Mouse (Mus musculus) lung, postnatal 36 days (tissue): Measurements from ENCODE around the gene Itpr2.
A peak's percentile ranks its signal among the peaks of the same experiment; 100 is the strongest.

ENCODE experiments used
- DNase-seq: peaks from one replicate; pipeline ENCODE4 v3.0.0; 2022; ENCODE audit warnings: mixed read lengths

Gene Itpr2

DNA sequence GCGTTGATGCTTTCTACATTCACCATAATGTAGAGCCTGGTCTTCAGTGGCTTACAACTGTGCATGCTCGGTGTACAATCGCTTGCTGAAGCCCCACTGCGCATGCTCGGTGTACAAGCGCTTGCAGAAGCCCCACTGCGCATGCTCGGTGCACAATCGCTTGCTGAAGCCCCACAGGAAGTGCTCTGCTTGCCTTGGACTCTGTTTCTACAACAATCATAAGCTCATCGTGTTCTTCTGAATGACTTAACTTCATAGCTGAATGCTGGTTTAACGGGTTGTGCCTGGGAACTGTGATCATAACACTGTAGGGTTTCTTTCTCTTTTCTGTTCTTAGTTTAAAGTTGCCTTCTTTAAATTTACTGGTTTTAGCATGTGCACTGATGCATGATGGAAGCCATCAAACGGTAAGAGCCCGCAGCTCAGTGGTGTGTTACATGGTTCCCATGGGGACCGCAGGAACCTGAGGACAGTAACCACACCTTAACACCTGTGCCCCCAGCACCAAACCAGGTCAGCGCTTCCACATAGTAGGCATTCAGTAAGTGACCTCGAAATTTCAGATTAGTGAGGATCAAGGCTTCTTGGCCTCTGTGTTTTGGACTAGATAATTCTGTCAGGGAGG, 90.5 kb downstream of the Itpr2 start:
- no peak for DNase-seq

DNA sequence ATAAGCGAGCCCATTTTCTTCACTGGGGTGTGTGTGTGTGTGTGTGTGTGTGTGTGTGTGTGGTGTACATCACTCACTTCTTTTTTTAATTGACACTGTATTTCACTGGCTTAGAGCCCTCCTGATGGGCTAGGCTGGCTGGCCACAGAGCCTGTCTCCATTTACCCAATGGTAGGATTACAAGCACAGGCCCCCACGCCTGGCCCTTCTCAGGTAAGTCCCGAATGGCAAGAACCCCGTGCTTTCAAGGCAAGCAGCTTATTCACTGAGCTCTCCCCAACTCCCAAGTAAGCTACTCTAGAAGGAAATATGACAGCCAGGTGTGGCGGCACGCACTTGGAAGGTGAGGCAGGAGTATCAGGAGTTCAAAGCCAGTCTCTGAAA, 91.6 kb downstream of the Itpr2 start:
- DNase-seq, result no peak

DNA sequence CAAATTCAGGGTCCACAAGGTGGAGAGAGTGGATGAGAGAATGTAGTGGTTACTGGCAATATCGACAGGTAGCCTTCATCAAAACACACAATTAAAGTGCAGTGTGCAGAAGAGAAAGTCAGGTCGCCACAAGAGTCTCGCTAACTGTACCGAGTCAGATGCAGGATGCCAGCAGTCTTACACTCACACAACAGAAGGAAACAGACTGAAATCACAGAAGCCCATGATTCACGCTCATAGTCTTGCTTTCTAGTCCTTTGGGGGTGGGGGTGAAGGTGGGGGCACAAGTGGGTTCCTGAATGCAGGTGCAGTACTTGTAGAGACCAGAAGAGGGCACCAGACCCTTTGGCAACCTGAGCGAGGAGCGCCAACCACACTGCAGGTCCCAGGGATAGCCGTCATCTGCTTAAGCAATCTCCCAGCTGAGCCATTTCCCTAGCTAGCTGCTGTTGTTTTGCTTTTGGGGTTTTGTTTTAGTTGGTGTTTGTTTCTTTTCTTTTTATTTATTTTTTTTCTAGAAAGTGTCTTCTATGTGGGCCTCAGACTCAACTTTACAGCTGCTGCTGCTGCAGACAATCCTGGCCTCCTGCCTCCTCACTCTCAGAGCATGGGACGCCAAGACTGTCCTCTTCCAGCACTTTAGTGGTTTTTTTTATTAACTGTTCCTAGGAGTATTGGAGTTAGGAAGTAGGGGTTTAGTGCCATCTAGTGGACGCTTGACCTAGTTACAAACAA, 92.2 kb downstream of the Itpr2 start:
- peak; percentile 91 for DNase-seq

DNA sequence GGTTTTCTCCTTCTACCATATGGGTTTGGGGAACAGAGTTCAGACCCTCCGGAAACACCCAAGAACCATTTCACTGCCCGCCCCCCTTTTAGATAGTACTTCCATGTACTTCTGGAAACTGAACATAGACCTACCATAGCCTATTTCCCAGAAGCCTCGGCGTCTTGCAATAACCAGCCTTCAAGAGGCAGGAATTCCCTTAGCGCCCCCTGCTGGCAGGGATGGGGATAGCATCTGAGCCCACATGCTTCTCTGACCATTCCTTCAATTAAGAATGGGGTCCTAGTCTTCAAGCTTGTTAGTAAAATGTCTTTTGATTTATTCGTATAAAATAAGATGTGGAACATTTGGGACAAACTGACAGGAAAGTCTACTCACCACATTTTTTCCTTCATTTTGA, 96.6 kb downstream of the Itpr2 start:
- peak; percentile 58 for DNase-seq

DNA sequence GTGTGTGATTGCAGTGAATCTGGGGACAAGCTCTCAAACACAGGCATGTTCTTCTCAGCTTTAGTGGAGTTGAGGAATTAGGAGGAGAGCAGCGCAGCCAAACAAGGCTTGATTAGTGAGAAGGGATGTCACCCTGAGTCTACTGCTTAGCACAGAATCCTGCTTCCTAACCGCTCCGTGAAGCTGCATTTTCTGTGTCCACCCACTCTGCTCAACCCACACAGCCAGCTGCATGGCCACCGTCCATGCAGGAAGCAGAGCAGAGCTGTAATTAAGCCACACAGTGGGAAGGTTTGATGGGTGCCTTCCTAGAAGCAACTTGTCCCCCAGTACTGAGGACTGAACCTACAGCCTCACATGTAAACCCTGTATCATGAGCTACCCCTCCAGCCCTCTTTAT, 97.1 kb downstream of the Itpr2 start:
- DNase-seq, result no peak

DNA sequence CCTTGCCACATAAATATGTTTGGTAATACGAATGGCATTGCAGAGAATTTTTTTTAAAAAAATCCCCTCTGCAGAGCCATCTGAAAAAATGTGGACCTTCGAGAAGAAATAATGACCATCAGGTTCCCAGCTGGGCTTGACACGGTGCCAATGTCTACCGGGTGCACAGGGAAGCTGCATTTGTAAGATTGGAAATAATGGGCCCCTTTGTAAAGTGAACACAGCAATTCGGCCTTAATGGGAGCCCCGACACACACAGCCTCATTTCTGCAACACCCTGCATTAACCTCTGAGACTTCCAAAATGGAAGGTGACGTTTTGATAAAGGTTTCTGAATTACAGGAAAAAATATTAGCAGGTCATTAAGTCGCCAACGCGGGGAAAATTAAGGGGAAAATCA, 97.9 kb downstream of the Itpr2 start:
- no peak for DNase-seq

DNA sequence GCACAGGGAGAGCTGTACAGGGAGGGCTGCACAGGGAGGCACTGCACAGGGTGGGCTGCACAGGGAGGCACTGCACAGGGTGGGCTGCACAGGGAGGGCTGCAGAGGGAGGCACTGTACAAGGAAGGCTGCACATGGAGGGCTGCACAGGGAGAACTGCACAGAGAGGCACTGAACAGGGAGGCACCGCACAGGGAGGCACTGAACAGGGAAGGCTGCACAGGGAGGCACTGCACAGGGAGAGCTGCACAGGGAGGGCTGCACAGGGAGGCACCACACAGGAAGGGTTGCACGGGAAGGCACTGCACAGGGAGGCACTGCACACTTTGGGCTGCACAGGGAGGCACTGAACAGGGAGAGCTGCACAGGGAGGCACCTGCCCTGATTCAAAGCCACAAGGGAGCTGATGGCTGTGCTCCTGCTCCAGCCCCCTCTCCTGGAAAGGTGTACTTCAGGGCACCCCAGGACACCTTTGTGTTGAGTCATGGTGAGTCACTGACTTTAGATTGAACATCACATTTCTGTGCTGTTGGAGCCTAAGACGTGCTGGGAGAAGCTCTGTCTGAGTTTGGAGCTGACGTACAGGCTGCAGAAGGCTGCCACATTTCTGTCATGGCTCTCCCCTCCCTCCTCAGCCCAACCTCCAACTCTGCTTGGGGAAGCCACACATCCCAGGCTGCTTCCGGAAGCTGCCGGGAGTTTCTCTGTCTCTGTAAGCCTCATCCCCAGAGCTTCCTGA, 98.9 kb downstream of the Itpr2 start:
- no peak for DNase-seq

DNA sequence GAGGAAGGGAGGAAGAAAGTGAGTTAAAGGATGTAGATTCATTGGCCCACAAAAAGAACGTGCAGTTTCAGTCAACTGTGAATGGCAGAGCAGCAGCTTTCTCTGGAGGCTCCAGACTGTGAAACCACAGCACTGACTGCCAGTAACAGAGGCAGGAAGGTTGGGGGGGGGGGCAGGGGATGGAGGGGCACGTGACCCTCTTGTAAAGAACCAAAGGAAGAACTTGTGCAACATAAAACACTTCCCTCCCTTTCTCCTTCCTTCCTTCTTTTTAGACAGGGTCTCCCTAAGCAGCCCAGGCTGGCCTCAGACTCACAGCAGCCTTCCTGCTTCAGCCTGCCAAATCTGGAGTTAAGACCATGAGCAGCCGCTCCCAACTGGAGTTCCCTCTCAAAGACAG, 104.2 kb downstream of the Itpr2 start:
- no peak for DNase-seq

DNA sequence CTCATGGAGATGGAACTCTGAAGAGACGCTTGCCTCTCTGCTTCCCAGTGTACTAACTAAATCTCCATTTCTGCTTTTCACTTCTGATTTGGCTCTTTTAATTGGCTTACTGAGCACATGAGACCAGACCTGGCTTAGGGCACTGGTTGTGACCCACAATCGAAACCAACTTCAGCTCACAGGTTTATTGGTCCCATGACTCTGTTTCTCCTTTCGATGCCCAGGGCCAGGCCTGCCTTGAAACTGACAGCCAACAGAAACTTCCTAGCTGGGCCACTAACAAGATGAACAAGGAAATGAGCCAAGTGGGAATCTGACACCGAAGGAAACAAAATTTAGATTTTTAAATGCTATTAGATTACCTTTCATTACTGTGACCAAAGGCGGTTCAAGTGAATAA, 105.8 kb downstream of the Itpr2 start:
- no peak for DNase-seq

DNA sequence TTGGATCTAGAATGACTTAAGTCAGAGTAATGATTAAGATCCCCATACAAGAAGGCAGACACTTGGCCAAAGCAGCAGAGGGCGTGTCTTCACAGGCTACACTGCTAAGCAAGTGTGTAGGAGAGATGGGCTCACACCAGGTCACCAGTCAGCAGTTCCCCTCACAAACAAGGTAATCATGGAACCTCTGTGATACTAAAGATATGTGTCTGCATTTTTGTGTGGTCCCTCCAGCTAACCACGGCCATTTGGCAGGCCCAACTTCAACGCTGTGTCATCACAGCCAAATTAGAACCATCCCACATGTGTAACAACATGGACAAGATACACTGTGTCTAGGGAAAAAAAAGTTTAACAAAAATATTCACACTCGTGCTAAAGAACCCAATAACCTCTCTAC, 106.4 kb downstream of the Itpr2 start:
- DNase-seq, result no peak

DNA sequence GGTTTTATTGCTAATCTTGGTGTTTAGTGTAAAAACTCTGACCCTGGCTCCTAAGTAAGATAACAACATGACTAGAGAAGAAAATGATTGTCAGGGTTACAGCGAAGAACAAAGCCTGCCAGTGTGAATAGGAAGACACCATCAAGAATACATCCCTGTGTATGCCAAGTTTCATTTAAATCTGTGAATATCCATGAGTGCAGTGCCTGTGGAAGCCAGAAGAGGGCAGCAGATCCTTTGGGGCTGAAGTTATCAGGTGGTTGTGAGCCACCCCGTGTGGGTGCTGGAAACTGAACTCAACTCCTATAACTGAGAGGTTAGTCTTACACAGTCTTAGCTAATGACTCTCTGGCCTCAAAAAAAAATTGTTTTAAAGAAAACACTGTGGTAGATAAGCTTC, 109.8 kb downstream of the Itpr2 start:
- DNase-seq, result no peak

DNA sequence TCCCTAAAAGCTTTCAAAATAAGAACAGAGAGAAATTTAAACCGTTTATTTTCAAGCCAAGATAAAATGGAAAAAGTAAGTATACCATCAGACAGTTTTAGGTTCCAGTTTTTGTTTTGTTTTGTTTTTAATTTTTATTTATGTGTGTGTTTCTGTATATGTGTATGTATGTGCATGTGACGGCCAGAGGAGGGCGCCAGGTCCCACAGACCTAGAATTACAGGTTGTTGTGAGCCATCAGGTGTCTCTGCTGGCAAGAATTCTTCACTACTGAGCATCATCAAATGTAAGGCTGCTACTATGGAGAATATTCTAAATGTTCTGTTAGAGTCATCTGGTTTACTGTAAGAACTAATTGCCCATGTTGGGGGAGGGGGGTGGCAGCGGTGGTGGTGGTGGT, 111.9 kb downstream of the Itpr2 start:
- DNase-seq, result no peak

DNA sequence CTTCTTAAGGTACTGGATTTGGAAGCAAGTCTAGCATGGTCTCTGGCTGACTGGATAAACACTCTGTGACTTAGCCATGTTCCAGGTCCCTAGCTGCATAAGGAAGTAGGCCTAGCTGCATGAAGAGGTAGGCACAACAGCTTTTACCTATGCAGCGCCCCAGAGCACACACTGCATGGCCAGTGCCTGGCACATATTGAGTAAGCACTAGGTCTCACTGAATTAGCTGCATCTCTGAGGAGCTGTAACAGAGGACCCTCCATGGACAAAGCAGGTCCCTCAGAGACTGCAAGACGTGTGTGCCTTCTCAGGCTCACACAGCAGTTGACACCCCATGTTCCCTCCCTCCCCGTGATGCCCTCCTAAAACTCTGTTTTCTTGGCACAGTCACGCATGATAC, 114.0 kb downstream of the Itpr2 start:
- DNase-seq, result no peak

DNA sequence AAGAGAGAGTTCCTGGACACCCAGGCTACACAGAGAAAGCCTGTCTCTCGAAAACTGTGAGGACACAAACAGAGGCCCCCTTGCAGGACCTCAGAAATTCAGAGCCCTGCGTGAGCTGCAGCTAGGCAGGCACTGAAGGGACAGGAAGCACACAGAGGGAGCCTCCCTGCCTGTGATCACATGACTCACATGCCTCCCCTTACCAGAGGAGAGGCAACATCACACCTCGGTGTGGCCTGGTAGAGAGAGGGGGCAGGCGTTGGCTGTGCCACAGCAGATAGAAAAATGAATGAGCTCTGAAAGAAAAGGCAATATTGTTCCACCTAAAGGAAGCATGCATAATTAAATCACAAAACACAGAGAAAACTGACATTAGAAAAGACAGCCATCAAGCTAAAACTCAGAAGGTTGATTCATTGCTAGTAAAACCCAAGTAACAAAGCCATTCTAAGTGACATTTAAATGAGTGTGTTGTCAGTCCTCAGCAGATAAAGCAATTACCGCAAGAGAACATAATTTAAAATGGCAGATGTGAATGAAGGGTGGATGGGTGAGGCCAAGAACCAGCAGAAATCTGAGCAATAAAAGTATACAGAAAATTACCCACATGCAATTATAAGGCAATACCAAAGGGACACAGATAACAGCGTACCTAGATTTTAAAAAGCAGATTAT, 114.8 kb downstream of the Itpr2 start:
- no peak for DNase-seq

DNA sequence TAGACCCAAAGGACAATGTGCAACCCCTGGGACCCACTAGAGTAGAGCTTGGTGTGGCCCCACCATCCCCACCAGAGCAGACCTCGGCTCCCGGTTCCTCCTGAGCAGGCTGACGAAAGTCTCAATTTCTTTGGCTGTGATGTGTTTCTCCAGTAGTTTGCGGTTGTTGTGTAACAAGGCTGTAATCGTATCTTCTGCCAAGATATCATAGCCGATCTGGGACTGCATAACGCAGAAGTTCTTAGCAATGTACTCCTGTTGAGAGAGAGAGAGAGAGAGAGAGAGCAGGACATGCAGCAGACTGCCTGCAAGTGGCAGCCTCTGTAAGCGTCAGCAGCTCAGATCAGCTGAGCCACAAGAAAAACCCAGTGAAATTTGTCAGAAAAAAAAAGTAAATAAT, 122.8 kb downstream of the Itpr2 start:
- DNase-seq, result no peak

DNA sequence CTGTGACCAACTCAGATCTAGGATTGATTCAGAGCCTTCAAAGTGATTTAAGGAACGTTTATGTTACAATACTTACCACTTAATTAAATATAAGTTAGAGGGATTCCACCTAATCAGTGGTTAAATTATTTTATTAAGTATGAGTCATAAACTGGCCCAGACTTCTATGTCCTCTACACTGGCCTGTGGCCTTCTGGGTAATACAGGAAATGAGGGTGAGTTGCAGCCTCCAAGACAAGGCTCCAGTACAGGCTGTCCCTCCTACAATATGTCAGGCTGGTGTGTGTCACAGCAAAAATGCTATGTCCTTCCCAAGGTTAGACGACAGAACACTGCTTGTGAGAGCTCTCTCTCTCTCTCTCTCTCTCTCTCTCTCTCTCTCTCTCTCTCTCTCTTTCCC, 130.5 kb downstream of the Itpr2 start:
- no peak for DNase-seq

DNA sequence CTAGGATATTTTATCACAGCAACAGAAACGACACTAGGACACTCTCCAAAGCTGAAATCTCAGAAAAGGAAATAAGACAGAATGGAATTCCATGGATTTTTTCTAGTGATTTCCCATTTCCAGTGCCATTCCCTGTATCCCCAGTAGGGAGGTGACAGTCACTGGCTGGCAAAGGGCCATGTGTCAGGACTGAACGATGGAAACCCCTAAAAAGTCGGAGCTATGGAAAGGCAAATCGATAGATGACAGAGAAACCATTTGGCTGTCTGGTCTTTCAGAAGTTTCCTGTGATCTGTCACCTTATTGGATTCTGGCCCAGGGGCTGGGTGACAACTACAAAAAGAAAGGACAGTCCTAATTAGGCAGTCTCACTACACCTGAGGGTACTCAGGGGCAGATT, 135.8 kb downstream of the Itpr2 start:
- no peak for DNase-seq

DNA sequence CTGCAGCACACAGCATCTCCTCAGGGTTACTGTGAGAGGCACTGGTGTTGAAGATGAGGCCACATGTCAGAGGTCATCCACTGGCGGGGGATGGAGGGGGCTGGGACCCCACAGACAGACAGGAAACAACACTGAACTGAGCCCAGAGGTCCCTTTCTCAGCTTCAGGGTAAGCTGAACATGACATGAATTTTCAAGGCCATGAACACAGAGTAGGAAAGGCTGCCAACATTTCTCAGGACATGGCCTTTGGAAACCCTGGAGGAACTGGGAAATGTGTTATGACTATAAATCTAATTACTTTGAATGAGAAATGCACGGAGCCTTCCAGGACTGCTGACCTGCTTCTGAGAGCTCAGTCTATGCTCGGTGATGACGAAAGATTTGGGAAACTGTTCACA, 144.1 kb downstream of the Itpr2 start:
- peak; percentile 2 for DNase-seq

DNA sequence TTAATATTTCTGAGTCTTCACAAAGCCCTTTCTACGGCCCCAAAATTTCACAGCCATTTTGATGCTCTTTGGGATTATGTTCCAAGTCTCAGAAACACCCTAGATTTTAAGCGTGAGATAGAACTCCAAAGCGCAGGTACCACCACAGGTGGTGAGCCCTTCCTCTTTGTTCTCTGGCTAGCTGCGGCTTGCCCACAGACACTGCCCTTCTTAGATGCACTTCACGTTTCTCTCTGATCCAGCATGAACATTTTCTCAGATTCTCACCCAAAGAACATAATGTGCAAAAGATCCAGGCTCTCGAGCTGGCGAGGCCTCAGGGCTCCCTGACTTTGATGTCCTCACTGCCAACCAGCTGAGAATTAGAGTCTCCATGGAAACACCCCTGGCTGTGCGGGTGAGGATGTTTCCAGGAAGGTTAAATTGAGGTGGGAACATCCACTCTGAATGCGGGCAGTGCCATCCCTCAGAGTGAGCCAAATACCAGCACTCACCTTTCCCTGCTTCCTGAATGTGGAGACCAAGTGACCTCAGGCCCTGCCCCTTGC, 149.7 kb downstream of the Itpr2 start:
- DNase-seq, result no peak

DNA sequence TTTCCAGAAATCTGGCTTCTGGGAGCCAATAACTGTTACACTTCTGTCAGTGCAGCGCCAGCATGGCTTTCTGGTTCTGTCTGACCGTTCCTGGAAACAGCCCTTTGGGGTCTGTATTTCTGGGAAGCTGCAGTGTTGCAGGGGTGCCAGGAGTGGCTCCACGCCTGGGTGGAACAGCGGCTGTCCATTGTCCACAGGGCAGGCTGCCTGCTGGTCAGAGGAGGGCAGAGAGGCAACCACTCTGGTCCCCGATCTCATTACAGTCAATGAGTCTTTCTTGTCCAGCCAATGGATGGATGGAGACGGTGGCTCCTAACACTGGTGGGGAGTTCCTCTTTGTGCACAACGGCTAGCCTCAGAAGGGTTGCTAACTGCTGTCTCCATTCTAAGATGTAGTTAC, 150.2 kb downstream of the Itpr2 start:
- DNase-seq, result no peak

DNA sequence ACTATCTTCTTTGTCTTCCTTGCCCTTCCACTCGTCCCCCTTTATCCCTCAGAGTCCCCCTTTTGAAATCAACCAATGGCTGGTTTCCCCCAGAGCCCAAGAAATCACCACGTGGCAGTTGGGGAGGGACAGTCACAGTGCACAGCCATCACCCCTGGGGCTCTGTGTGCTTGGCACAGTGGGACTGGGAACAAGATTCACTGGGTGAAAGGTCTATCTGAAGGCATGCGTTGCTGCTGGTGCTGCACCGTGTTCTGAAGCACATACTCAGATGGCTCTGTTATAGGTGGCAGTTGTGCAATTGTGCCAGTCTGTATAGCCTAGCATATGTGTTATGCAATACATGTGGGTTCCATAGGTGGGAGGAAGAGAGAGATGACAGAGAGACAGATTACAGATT, 154.5 kb downstream of the Itpr2 start:
- no peak for DNase-seq

DNA sequence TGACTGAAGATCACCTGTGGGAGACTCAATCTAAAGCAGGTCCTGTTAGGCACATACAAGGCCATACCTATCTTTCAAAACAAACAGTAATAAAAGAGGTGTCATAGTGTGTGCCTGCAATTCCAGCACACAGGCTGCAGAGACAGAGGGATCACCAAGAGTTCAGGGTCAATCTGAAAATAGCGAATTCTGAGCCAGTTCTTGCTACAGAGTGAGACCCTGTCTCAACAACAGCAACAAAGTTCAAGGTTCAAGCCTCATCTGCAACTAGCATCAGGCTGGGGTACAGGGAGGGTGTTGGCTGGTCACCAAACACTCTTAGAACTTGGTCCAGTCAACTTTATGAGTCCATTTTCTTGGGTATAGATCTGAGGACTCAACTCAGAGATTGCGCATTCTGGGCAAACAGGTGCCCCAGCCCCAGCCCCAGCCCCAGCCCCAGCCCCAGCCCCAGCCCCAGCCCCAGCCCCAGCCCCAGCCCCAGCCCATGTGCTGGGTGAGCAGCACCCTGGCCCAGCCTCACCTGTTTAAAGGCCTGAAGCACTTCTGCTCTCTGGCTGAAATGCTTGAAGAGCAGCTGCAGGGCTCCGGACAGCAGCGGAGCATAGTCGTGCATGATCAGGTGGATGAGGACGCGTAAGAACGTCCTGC, 155.4 kb downstream of the Itpr2 start:
- no peak for DNase-seq

DNA sequence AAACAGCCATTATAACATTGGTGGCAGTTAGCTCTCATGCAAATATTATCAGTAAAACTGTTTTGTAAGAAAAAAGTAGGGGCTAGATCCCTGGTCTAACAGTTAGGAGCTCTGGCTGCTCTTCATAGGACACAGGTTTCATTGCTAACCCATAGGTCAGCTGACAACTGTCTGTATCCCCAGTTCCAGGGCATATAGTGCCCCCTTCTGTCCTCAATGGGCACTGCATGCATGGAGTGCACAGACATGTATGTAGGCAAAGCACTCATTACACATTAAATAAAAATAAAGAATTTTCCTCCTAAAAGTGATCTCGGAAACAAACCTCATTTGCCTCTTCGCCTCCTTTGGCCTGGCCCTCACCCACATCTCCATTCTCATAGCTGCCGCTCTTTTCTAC, 157.3 kb downstream of the Itpr2 start:
- peak; percentile 48 for DNase-seq
